Mouse (Mus musculus) lung, embryonic 16.5 days (tissue): ENCODE measurements around the gene E330021D16Rik. TPM values are rescaled to one million over a fixed set of nuclear protein-coding genes. Genes with fewer than 3 reads are reported as not detected.

Source experiments
- ATAC-seq: fragments of 200-750 bp; cut with Nextera tagmentation; 2 replicates; pipeline ENCODE4 v1.8.0; 2017; ENCODE audit warnings: low read depth, mild to moderate bottlenecking, moderate library complexity
- H3K27ac ChIP-seq: fragments of 300-500 bp; sonication (generic); 2 replicates; pipeline ENCODE4 v1.5.1; 2014; ENCODE audit warnings: mild to moderate bottlenecking, control low read depth, low read length
- H3K27me3 ChIP-seq: fragments of 300-500 bp; sonication (generic); 2 replicates; pipeline ENCODE4 v1.6.1; 2014; ENCODE audit warnings: low read depth, low read length, mixed read lengths; ENCODE audit not compliant: control insufficient read depth, insufficient read depth
- H3K36me3 ChIP-seq: fragments of 300-500 bp; sonication (generic); 2 replicates; pipeline ENCODE4 v1.6.1; 2014; ENCODE audit warnings: low read length; ENCODE audit not compliant: control insufficient read depth, insufficient read depth
- H3K4me1 ChIP-seq: fragments of 300-500 bp; sonication (generic); replicated peaks from 2 replicates; pipeline ENCODE4 v1.6.1; 2014; ENCODE audit warnings: low read length, mixed read lengths; ENCODE audit not compliant: control insufficient read depth, insufficient read depth
- H3K4me2 ChIP-seq: fragments of 300-500 bp; sonication (generic); 2 replicates; pipeline ENCODE4 v1.6.1; 2014; ENCODE audit warnings: low read depth, low read length, control low read depth
- H3K4me3 ChIP-seq: fragments of 300-500 bp; sonication (generic); 2 replicates; pipeline ENCODE4 v1.5.1; 2014; ENCODE audit warnings: mild to moderate bottlenecking, low read length, control low read depth
- H3K9ac ChIP-seq: fragments of 300-500 bp; sonication (generic); 2 replicates; pipeline ENCODE4 v1.6.1; 2014; ENCODE audit warnings: low read length, control low read depth
- H3K9me3 ChIP-seq: fragments of 300-500 bp; sonication (generic); 2 replicates; pipeline ENCODE4 v1.6.1; 2016; ENCODE audit warnings: low read length; ENCODE audit not compliant: control insufficient read depth
- WGBS: fragments of 180-500 bp; shearing (Covaris S2); extraction: QIAGEN DNeasy Blood & Tissue Kit; methylation state at CpG from one replicate; pipeline ENCODE4 v1.1.7; 2014; 5-methylcytosine and 5-hydroxymethylcytosine counted together
- polyA plus RNA-seq: library from polyadenylated mRNA; unstranded; fragments of >200 nt; fragmentation: Nextera tagmentation; extraction: Ambion mirVana; gene quantifications from 2 replicates; pipeline ENCODE4 v1.2.1, GENCODE M21; 2015

Gene E330021D16Rik
- polyA plus RNA-seq, 1 experiment from 2014 or later = 0.10 TPM

GRCm38 (mm10) chr6:136413856-136414362 lies 1.5 kb downstream of the E330021D16Rik start:
- Histone ChIP-seq H3K4me2 (no peak overlapping the region), H3K4me1 (no peaks in the 10 kb centered on the region), H3K36me3 (no peaks in the 10 kb centered on the region), H3K27me3 (no peaks in the 10 kb centered on the region), H3K27ac (no peak overlapping the region), H3K9ac (no peak overlapping the region), H3K9me3 (no peaks in the 10 kb centered on the region), H3K4me3 (no peak overlapping the region)
- 81% methylated on average over 5 of the region's 5 CpGs for WGBS
- ATAC-seq = no peak

GRCm38 (mm10) chr6:136407608-136408192 lies 7.7 kb downstream of the E330021D16Rik start:
- 40% methylated on average over 2 of the region's 2 CpGs for WGBS
- H3K27ac ChIP-seq = peak overlapping the region; percentile 93
- no peaks in the 10 kb centered on the region for H3K9me3 ChIP-seq
- no peak overlapping the region for H3K9ac ChIP-seq
- ATAC-seq = peak; percentile 96
- no peak overlapping the region for H3K4me2 ChIP-seq
- no peaks in the 10 kb centered on the region for H3K27me3 ChIP-seq
- H3K4me3 ChIP-seq = no peak overlapping the region
- no peaks in the 10 kb centered on the region for H3K36me3 ChIP-seq
- H3K4me1 ChIP-seq = no peaks in the 10 kb centered on the region

- WGBS = 87% methylated on average over 9 of the region's 9 CpGs
- Histone ChIP-seq H3K9me3 (no peaks in the 10 kb centered on the region), H3K4me2 (no peak overlapping the region), H3K36me3 (no peaks in the 10 kb centered on the region), H3K27me3 (no peaks in the 10 kb centered on the region), H3K9ac (no peak overlapping the region), H3K4me1 (no peaks in the 10 kb centered on the region), H3K27ac (no peak overlapping the region), H3K4me3 (no peak overlapping the region)
- ATAC-seq = no peak
Observed at GRCm38 (mm10) chr6:136396860-136397259, 18.5 kb downstream of the E330021D16Rik start.

GRCm38 (mm10) chr6:136390262-136390661 lies 25.1 kb downstream of the E330021D16Rik start:
- WGBS = 58% methylated on average over 9 of the region's 9 CpGs
- H3K36me3 ChIP-seq = no peaks in the 10 kb centered on the region

GRCm38 (mm10) chr6:136385287-136385686 lies 30.1 kb downstream of the E330021D16Rik start:
- Histone ChIP-seq H3K4me2 (no peak overlapping the region), H3K27me3 (no peaks in the 10 kb centered on the region), H3K36me3 (no peaks in the 10 kb centered on the region), H3K9me3 (no peaks in the 10 kb centered on the region; the same call in 1 of the 2 replicates), H3K4me1 (no peaks in the 10 kb centered on the region), H3K9ac (no peak overlapping the region), H3K27ac (no peak overlapping the region), H3K4me3 (no peak overlapping the region)
- no peak for ATAC-seq
- 77% methylated on average over 7 of the region's 7 CpGs for WGBS

More at GRCm38 (mm10) chr6:136390262-136390661, 25.1 kb downstream of the E330021D16Rik start:
- no peak overlapping the region for H3K27ac ChIP-seq
- H3K9me3 ChIP-seq = no peaks in the 10 kb centered on the region
- ATAC-seq = no peak
- no peak overlapping the region for H3K9ac ChIP-seq
- H3K27me3 ChIP-seq = no peaks in the 10 kb centered on the region
- no peak overlapping the region for H3K4me2 ChIP-seq
- H3K4me3 ChIP-seq = no peak overlapping the region
- H3K4me1 ChIP-seq = no peaks in the 10 kb centered on the region

- 64% methylated on average over 3 of the region's 3 CpGs for WGBS
- peak; percentile 72 for ATAC-seq
Observed at GRCm38 (mm10) chr6:136383218-136383617, 32.2 kb downstream of the E330021D16Rik start.

GRCm38 (mm10) chr6:136376097-136376496 lies 39.3 kb downstream of the E330021D16Rik start:
- H3K9ac ChIP-seq = no peak overlapping the region
- no peaks in the 10 kb centered on the region for H3K36me3 ChIP-seq
- H3K9me3 ChIP-seq = no peaks in the 10 kb centered on the region; the same call in 1 of the 2 replicates
- no peak overlapping the region for H3K27ac ChIP-seq
- no peaks in the 10 kb centered on the region for H3K4me1 ChIP-seq
- H3K4me2 ChIP-seq = no peak overlapping the region
- no peaks in the 10 kb centered on the region for H3K27me3 ChIP-seq
- no peak for ATAC-seq
- no peak overlapping the region for H3K4me3 ChIP-seq

More at GRCm38 (mm10) chr6:136383218-136383617, 32.2 kb downstream of the E330021D16Rik start:
- Histone ChIP-seq H3K27me3 (no peaks in the 10 kb centered on the region), H3K9me3 (no peaks in the 10 kb centered on the region; the same call in 1 of the 2 replicates), H3K36me3 (no peaks in the 10 kb centered on the region), H3K9ac (no peak overlapping the region), H3K4me1 (no peaks in the 10 kb centered on the region), H3K4me2 (no peak overlapping the region), H3K4me3 (no peak overlapping the region), H3K27ac (no peak overlapping the region)

- no peaks in the 10 kb centered on the region for H3K9me3 ChIP-seq
- WGBS = 72% methylated on average over 12 of the region's 12 CpGs
- H3K27me3 ChIP-seq = no peaks in the 10 kb centered on the region
- no peak overlapping the region for H3K9ac ChIP-seq
- H3K4me3 ChIP-seq = no peak overlapping the region
- no peak for ATAC-seq
- no peaks in the 10 kb centered on the region for H3K36me3 ChIP-seq
- no peak overlapping the region for H3K4me2 ChIP-seq
- H3K4me1 ChIP-seq = no peaks in the 10 kb centered on the region
- H3K27ac ChIP-seq = no peak overlapping the region
Observed at GRCm38 (mm10) chr6:136364430-136365098, 50.8 kb downstream of the E330021D16Rik start.

- Histone ChIP-seq H3K9me3 (no peaks in the 10 kb centered on the region), H3K4me2 (no peak overlapping the region), H3K4me3 (no peak overlapping the region), H3K9ac (no peak overlapping the region), H3K36me3 (no peaks in the 10 kb centered on the region), H3K27ac (no peak overlapping the region), H3K4me1 (no peaks in the 10 kb centered on the region), H3K27me3 (no peaks in the 10 kb centered on the region)
- WGBS = 55% methylated on average over 4 of the region's 4 CpGs
- ATAC-seq = no peak
Observed at GRCm38 (mm10) chr6:136364008-136364407, 51.4 kb downstream of the E330021D16Rik start.
